Mouse (Mus musculus): ENCODE measurements at regions not wholly inside any gene's neighbourhood (a gene's known extent, or its start where the extent isn't known, plus 50 kb on each side); places are given as distances from the start of the nearest gene placed in this dataset.

- H3K36me3 ChIP-seq (ENCODE audit: control insufficient read depth, insufficient read depth, low read length): no peaks in the 10 kb centered on the region
- H3K9me3 ChIP-seq (ENCODE audit: control insufficient read depth, low read length): no peaks in the 10 kb centered on the region
- 33% methylated on average over 10 of the region's 10 CpGs for WGBS
- H3K9ac ChIP-seq (replicated peaks; ENCODE audit: low read depth, low read length): no peak overlapping the region
- no peaks in the 10 kb centered on the region for H3K27me3 ChIP-seq (ENCODE audit: control insufficient read depth, insufficient read depth, low read length)
- no peaks in the 10 kb centered on the region for H3K4me1 ChIP-seq (ENCODE audit: control insufficient read depth, insufficient read depth, low read length)
- H3K27ac ChIP-seq (ENCODE audit: low read depth, low read length): no peak overlapping the region
- H3K4me3 ChIP-seq (ENCODE audit: low read depth, low read length): no peak overlapping the region
- H3K4me2 ChIP-seq (ENCODE audit: low read depth, low read length): no peak overlapping the region
- ATAC-seq (ENCODE audit: low read depth): peak; percentile 95
These were observed 265.9 kb upstream of the Ncam1 start for GRCm38 (mm10) chr9:50064505-50065229.

- no peak overlapping the region for H3K4me3 ChIP-seq (ENCODE audit: low read depth, low read length)
- H3K4me1 ChIP-seq (ENCODE audit: control insufficient read depth, insufficient read depth, low read length): no peaks in the 10 kb centered on the region
- no peaks in the 10 kb centered on the region for H3K9me3 ChIP-seq (ENCODE audit: control insufficient read depth, low read length)
- H3K9ac ChIP-seq (replicated peaks; ENCODE audit: low read depth, low read length): no peak overlapping the region
- no peak overlapping the region for H3K4me2 ChIP-seq (ENCODE audit: low read depth, low read length)
- WGBS: 59% methylated on average over 11 of the region's 11 CpGs
- ATAC-seq (ENCODE audit: low read depth): peak; percentile 31; the same call in 1 of the 2 replicates
- no peaks in the 10 kb centered on the region for H3K36me3 ChIP-seq (ENCODE audit: control insufficient read depth, insufficient read depth, low read length)
- H3K27me3 ChIP-seq (ENCODE audit: control insufficient read depth, insufficient read depth, low read length): no peaks in the 10 kb centered on the region
- no peak overlapping the region for H3K27ac ChIP-seq (ENCODE audit: low read depth, low read length)
These were observed 239.5 kb upstream of the Ncam1 start for GRCm38 (mm10) chr9:50038231-50038630.

- H3K27me3 ChIP-seq (ENCODE audit: control insufficient read depth, insufficient read depth, low read length): no peaks in the 10 kb centered on the region
- no peaks in the 10 kb centered on the region for H3K36me3 ChIP-seq (ENCODE audit: control insufficient read depth, insufficient read depth, low read length)
- no peaks in the 10 kb centered on the region for H3K9me3 ChIP-seq (ENCODE audit: control insufficient read depth, low read length)
- H3K4me2 ChIP-seq (ENCODE audit: low read depth, low read length): no peak overlapping the region
- WGBS: 67% methylated on average over 9 of the region's 9 CpGs
- H3K4me1 ChIP-seq (ENCODE audit: control insufficient read depth, insufficient read depth, low read length): no peaks in the 10 kb centered on the region
- no peak overlapping the region for H3K27ac ChIP-seq (ENCODE audit: low read depth, low read length)
- H3K4me3 ChIP-seq (ENCODE audit: low read depth, low read length): no peak overlapping the region
- ATAC-seq (ENCODE audit: low read depth): no peak
- no peak overlapping the region for H3K9ac ChIP-seq (replicated peaks; ENCODE audit: low read depth, low read length)
These were observed 233.8 kb upstream of the Ncam1 start for GRCm38 (mm10) chr9:50032322-50033158.

GRCm38 (mm10) chr9:50031318-50031717, 232.6 kb upstream of the Ncam1 start:
- no peaks in the 10 kb centered on the region for H3K9me3 ChIP-seq (ENCODE audit: control insufficient read depth, low read length)
- H3K4me2 ChIP-seq (ENCODE audit: low read depth, low read length): no peak overlapping the region
- no peaks in the 10 kb centered on the region for H3K4me1 ChIP-seq (ENCODE audit: control insufficient read depth, insufficient read depth, low read length)
- 28% methylated on average over 2 of the region's 2 CpGs for WGBS
- ATAC-seq (ENCODE audit: low read depth): no peak
- no peak overlapping the region for H3K27ac ChIP-seq (ENCODE audit: low read depth, low read length)
- H3K4me3 ChIP-seq (ENCODE audit: low read depth, low read length): no peak overlapping the region
- H3K9ac ChIP-seq (replicated peaks; ENCODE audit: low read depth, low read length): no peak overlapping the region
- no peaks in the 10 kb centered on the region for H3K27me3 ChIP-seq (ENCODE audit: control insufficient read depth, insufficient read depth, low read length)
- H3K36me3 ChIP-seq (ENCODE audit: control insufficient read depth, insufficient read depth, low read length): no peaks in the 10 kb centered on the region

GRCm38 (mm10) chr9:50029030-50029429, 230.3 kb upstream of the Ncam1 start:
- Histone ChIP-seq H3K9ac (replicated peaks; ENCODE audit: low read depth, low read length) (no peak overlapping the region), H3K36me3 (ENCODE audit: control insufficient read depth, insufficient read depth, low read length) (no peaks in the 10 kb centered on the region), H3K27ac (ENCODE audit: low read depth, low read length) (no peak overlapping the region), H3K27me3 (ENCODE audit: control insufficient read depth, insufficient read depth, low read length) (no peaks in the 10 kb centered on the region), H3K9me3 (ENCODE audit: control insufficient read depth, low read length) (no peaks in the 10 kb centered on the region), H3K4me2 (ENCODE audit: low read depth, low read length) (no peak overlapping the region), H3K4me3 (ENCODE audit: low read depth, low read length) (no peak overlapping the region), H3K4me1 (ENCODE audit: control insufficient read depth, insufficient read depth, low read length) (no peaks in the 10 kb centered on the region)
- ATAC-seq (ENCODE audit: low read depth): no peak
- 57% methylated on average over 3 of the region's 3 CpGs for WGBS

GRCm38 (mm10) chr9:50028573-50028972, 229.8 kb upstream of the Ncam1 start:
- H3K36me3 ChIP-seq (ENCODE audit: control insufficient read depth, insufficient read depth, low read length): no peaks in the 10 kb centered on the region
- no peaks in the 10 kb centered on the region for H3K9me3 ChIP-seq (ENCODE audit: control insufficient read depth, low read length)
- H3K9ac ChIP-seq (replicated peaks; ENCODE audit: low read depth, low read length): no peak overlapping the region
- WGBS: 95% methylated on average over 2 of the region's 2 CpGs
- no peak overlapping the region for H3K4me2 ChIP-seq (ENCODE audit: low read depth, low read length)
- H3K4me3 ChIP-seq (ENCODE audit: low read depth, low read length): no peak overlapping the region
- H3K27me3 ChIP-seq (ENCODE audit: control insufficient read depth, insufficient read depth, low read length): no peaks in the 10 kb centered on the region
- no peak overlapping the region for H3K27ac ChIP-seq (ENCODE audit: low read depth, low read length)
- no peaks in the 10 kb centered on the region for H3K4me1 ChIP-seq (ENCODE audit: control insufficient read depth, insufficient read depth, low read length)
- ATAC-seq (ENCODE audit: low read depth): no peak

GRCm38 (mm10) chr9:50024820-50025219, 226.1 kb upstream of the Ncam1 start:
- Histone ChIP-seq H3K4me3 (ENCODE audit: low read depth, low read length) (no peak overlapping the region), H3K27ac (ENCODE audit: low read depth, low read length) (no peak overlapping the region), H3K4me2 (ENCODE audit: low read depth, low read length) (no peak overlapping the region), H3K4me1 (ENCODE audit: control insufficient read depth, insufficient read depth, low read length) (no peaks in the 10 kb centered on the region), H3K36me3 (ENCODE audit: control insufficient read depth, insufficient read depth, low read length) (no peaks in the 10 kb centered on the region), H3K27me3 (ENCODE audit: control insufficient read depth, insufficient read depth, low read length) (no peaks in the 10 kb centered on the region), H3K9ac (replicated peaks; ENCODE audit: low read depth, low read length) (no peak overlapping the region), H3K9me3 (ENCODE audit: control insufficient read depth, low read length) (no peaks in the 10 kb centered on the region)
- WGBS: 90% methylated on average over 6 of the region's 6 CpGs
- no peak for ATAC-seq (ENCODE audit: low read depth)

GRCm38 (mm10) chr9:50013602-50014001, 214.9 kb upstream of the Ncam1 start:
- Histone ChIP-seq H3K9me3 (ENCODE audit: control insufficient read depth, low read length) (no peaks in the 10 kb centered on the region), H3K27ac (ENCODE audit: low read depth, low read length) (no peak overlapping the region), H3K27me3 (ENCODE audit: control insufficient read depth, insufficient read depth, low read length) (no peaks in the 10 kb centered on the region), H3K4me2 (ENCODE audit: low read depth, low read length) (no peak overlapping the region), H3K4me1 (ENCODE audit: control insufficient read depth, insufficient read depth, low read length) (no peaks in the 10 kb centered on the region), H3K36me3 (ENCODE audit: control insufficient read depth, insufficient read depth, low read length) (no peaks in the 10 kb centered on the region), H3K9ac (replicated peaks; ENCODE audit: low read depth, low read length) (no peak overlapping the region), H3K4me3 (ENCODE audit: low read depth, low read length) (no peak overlapping the region)
- WGBS: 91% methylated on average over 4 of the region's 4 CpGs
- no peak for ATAC-seq (ENCODE audit: low read depth)
